Mouse (Mus musculus) spleen, postnatal 10 days (tissue): ENCODE results near the gene Reg2.
"Not testable (repeated sequence)": the region's sequence is repeated elsewhere in the genome, so short reads cannot be mapped to it uniquely, and the experiment has no call there.

Experiments
- DNase-seq, 2 experiments: peaks; one replicate each; pipeline ENCODE4 v3.0.0; 2021 to 2022; ENCODE audit warnings: low spot score in 2 of 2

Reg2 gene

DNA sequence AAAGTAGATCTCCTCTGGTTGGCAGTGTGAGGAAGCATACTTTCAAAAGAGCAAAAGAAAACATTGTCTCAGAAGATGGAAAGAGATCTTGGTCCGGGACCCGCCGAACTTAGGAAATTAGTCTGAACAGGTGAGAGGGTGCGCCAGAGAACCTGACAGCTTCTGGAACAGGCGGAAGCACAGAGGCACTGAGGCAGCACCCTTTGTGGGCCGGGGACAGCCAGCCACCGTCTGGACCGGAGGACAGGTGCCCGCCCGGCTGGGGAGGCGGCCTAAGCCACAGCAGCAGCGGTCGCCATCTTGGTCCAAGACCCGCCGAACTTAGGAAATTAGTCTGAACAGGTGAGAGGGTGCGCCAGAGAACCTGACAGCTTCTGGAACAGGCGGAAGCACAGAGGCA, at the start of gene Reg2:
Reg2 (plus strand) TSS at position 301 of the 400 bp plus-strand sequence.
- not testable (repeated sequence) for DNase-seq

DNA sequence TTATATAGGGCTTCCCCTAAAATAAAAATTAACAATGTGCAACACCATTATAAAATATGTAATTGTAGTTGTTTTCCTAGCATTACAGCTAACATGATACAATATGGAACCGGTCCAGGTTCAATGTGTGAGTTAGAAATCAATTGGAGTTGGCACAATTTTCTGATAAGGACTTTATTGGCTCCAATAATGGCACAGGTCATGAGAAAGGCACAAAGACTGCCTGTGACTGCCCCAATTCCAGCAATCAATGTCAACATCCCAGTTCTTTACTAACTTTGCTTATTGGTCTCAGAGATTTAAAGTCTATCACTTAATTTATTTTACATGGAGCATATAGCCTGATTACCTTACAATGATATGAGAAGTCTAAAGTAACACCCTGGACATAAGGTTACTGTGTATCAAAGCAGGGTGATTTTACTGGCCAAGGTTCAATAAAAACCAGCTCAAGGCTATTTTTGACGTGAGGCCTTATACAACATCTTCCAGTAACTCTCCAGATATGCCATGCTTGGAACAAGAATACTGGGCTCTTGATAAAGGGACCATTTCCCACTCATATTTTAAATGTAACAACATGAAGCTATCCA, 33.4 kb upstream of the Reg2 start:
- no peak for DNase-seq

DNA sequence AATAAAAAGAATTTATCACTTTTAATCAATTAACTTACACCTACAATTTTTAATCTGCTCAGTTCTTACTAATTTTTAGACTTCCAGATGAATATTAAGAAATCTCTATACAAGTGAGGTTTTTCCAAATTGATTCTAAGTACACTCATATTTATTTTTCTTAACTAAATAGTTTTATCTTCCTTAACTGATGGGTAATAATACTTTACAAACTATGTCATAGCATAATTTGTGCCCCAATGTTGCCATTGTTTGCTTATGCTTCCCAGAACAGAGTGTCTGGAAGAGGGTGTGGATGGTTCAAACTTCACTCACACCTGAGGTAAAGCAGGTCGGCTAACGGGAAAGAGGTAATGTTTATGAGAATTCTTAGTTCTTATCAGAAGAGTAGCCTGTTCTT, 25.1 kb upstream of the Reg2 start, which contains the start of gene Reg3b:
Reg3b (plus strand) TSS at position 301 of the 400 bp plus-strand sequence.
- no peak for DNase-seq

DNA sequence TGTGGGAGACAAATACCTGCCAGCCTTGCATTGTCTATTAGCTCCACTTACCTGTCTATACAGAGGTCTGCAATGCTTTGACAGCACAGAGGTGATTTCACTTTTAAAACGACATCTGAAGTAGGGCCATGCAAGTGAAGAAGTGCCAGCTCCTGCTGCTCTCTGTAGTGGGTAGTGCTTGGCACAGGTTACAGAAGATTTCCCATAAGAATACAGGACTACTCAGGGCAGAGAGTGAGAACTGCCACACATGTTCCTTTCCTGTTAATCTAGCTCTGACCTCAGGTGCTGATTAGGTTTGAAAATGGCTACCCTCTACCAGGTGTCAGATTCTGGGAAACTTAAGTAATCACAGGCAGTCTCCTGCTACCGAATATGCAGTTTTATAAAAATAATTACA, 16.7 kb upstream of the Reg2 start, which contains the start of gene Reg3d:
Reg3d (minus strand) TSS at position 101 of the 400 bp plus-strand sequence.
- DNase-seq: no peak

DNA sequence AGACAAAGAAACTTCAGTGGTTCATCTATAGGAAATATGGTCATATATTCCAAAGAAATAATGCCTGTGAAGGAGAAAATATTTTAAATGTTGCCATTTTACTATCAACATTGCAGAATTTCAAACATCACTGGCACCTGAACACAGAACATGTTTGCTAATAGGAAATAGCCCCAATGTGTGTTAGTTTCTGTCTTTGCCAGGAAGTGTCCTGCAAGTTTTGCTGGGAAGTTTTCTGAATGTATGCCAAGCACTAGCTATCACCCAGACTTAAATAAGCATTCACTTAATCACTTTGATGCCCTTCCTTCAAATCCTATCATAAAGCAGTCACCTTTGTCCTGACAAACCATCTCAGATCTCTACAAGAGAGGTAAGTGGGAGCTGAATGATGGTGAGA, 15.0 kb upstream of the Reg2 start, which contains the start of gene Reg3a:
Reg3a (plus strand) TSS at position 301 of the 400 bp plus-strand sequence.
- no peak for DNase-seq

DNA sequence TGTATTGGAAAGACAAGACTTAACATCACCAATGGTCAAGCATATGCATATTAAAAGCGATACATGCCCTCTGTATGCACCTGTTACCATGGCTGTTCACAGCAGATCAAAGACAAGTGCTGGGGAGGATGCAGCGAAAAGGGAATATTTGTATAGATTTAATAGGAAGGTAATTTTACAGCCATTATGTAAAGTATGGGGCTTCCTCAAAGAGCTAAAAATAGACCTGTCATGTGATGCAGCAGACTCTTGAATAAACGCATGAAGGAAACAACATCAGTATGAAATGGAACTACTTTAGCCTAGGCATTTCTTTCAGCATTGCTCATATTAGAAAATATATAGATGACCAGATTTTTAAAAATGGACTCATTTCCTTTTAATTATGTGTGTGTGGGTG, 9.8 kb upstream of the Reg2 start:
- DNase-seq: no peak

DNA sequence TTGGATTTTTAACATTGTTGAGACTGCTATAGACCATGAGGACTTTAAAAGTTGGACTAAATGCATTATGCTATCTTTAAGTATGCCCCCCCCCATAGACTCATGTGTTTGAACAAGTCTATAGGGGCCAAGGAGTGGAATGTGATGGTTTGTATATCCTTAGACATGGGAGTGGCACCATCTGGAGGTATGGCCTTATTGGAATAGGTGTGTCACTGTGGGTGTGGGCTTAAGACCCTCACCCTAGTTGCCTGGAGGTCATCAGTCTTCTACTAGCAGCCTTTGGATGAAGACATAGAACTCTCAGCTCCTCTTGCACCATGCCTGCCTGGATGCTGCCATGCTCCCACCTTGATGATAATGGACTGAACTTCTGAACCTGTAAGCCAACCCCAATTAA, 27.0 kb downstream of the Reg2 start, which contains the start of gene Reg1:
Reg1 (plus strand) TSS at position 301 of the 400 bp plus-strand sequence.
- not testable (repeated sequence) for DNase-seq

DNA sequence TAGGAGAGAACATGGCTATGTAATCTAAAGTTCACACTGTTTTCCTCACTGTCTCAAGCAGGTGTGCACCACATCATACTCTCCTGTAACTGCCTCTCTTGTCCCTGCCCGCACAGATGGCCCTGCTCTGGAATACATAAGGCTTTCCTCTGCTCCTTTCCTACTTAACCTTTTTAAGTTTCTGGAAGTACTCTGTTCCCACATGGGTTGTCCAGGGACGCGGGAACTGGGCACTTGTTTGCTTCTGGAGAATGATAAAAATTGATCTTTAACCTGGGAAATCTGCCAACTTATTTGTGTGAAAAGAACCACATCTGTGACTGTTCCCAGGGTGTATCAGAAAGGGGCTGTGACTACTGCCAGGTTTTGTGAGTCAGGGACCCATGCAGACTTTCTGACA, 30.1 kb downstream of the Reg2 start:
- no peak for DNase-seq

DNA sequence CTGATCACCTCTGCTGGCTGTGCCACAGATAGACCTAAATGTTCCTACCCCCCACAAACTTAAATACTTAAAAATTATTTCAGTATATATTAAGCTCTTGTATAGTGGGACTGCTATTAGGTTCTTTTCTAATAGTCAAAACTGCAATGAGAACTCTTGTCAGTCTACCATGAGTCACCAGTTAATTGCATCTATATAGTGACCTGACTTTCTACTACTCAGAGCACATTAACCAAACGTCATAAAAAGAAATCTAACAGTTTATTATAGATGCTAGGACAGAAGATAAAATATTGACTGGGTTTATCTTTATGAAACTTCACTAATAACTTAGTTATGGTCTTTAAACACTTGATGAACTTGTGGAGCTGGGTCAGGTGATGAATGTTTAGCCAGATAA, 51.8 kb downstream of the Reg2 start:
- no peak for DNase-seq

DNA sequence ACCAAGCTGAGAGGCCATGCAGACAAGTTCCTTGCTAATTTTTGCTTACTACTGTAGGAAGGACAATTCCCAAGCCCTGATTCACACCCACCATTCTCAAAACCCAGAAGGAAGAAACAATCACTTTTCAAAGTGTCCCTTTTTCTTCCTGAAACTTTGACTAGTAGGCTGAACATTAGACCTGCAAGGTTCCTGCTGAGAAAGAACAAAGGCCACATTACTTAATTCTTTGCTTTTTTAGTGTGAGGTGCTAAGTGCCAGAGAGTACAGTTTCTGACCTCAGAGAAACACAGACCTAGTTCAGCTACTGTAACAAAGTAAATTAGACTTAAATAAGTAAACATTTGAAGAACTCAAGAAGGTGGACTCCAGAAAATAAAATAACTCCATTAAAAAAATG, 53.0 kb downstream of the Reg2 start:
- no peak for DNase-seq

DNA sequence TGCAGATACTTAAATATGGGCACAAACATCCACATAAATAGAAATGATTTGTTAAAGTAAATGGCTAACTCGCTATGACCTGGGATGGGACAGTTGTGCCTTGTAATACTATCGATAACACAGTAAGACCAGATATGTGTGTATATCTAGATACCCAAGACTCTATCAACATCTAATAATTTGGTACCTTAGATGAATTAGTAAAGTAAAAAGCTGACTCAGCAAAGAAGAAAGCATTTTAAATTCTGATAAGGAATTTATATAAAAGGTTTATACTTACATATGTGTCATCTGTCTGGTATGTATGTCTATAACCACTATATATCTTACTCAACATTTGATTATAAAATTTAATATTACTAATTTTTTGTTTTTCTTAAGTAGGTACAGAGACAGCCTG, 57.4 kb downstream of the Reg2 start:
- no peak for DNase-seq
